Mouse (Mus musculus): ENCODE results near the gene Prss38. TPM values are rescaled to one million over a fixed set of nuclear protein-coding genes. Genes with fewer than 3 reads are reported as not detected.

The Prss38 gene
- polyA plus RNA-seq, 1 experiment from 2014 or later, result not detected

DNA sequence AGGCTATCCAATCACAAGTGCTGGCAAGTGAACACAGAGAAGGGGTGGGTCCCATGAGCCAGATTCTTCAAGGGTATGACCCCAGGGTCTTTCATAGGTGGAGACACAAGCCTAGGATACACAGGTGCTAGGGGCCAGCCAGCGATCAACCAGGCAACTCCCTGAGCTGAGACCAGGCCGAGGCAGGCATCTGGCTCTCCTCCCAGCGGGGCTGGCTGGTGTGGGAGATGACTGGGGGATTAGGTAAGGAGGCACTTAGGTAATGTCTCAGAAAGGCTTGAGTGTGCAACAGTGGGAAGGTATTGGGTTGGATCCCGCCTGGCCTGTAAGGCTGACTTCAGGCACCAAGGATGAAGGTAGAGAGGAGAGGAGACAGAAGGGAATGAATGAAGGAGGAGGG, 40.3 kb downstream of the Prss38 start:
- 85% methylated on average over 4 of the region's 4 CpGs for WGBS
- TF ChIP-seq CTCF (IDR thresholded peaks at IDR 0.05; ENCODE audit: low read depth), result no peak
- Histone ChIP-seq H3K27ac (ENCODE audit: low read depth, low read length) (no peak overlapping the region), H3K4me1 (replicated peaks; ENCODE audit: control insufficient read depth, insufficient read depth, low read length) (no peaks in the 10 kb centered on the region), H3K9me3 (ENCODE audit: control insufficient read depth) (no peaks in the 10 kb centered on the region), H3K4me3 (ENCODE audit: low read depth, low read length) (no peak overlapping the region), H3K36me3 (ENCODE audit: control insufficient read depth, insufficient read depth) (no peaks in the 10 kb centered on the region), H3K9ac (ENCODE audit: low read depth, low read length) (no peak overlapping the region), H3K4me2 (replicated peaks; ENCODE audit: low read depth) (no peak overlapping the region), H3K27me3 (replicated peaks; ENCODE audit: control insufficient read depth, insufficient read depth, low read length) (no peaks in the 10 kb centered on the region)
- ATAC-seq, result no peak

DNA sequence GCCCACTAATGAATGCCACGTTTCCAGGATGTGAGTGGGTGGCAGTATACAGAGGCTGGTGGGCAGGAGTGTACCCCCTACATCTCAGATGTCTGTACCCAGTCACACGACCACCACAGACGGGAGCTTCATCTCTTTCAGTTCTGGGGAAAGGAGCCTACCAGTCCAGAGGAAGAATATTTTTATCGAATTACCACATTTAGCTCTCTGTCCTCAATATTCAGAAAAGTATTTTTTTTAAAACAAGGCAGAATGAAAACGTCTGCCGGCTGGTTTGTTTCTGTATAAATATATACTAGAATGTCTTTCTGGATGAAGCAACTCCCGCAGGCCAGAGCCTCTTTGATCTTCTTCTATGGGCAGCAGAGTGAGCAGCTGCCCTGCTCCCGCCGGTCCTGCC, 42.5 kb downstream of the Prss38 start:
- no peak overlapping the region for H3K4me2 ChIP-seq (replicated peaks; ENCODE audit: low read depth)
- H3K4me1 ChIP-seq (replicated peaks; ENCODE audit: control insufficient read depth, insufficient read depth, low read length), result no peaks in the 10 kb centered on the region
- no peak overlapping the region for H3K4me3 ChIP-seq (ENCODE audit: low read depth, low read length)
- no peaks in the 10 kb centered on the region for H3K36me3 ChIP-seq (ENCODE audit: control insufficient read depth, insufficient read depth)
- no peak overlapping the region for H3K27ac ChIP-seq (ENCODE audit: low read depth, low read length)
- no peaks in the 10 kb centered on the region for H3K27me3 ChIP-seq (replicated peaks; ENCODE audit: control insufficient read depth, insufficient read depth, low read length)
- H3K9ac ChIP-seq (ENCODE audit: low read depth, low read length), result no peak overlapping the region
- 59% methylated on average over 9 of the region's 9 CpGs for WGBS
- no peak for TF ChIP-seq CTCF (IDR thresholded peaks at IDR 0.05; ENCODE audit: low read depth)
- H3K9me3 ChIP-seq (ENCODE audit: control insufficient read depth), result no peaks in the 10 kb centered on the region
- ATAC-seq, result no peak

DNA sequence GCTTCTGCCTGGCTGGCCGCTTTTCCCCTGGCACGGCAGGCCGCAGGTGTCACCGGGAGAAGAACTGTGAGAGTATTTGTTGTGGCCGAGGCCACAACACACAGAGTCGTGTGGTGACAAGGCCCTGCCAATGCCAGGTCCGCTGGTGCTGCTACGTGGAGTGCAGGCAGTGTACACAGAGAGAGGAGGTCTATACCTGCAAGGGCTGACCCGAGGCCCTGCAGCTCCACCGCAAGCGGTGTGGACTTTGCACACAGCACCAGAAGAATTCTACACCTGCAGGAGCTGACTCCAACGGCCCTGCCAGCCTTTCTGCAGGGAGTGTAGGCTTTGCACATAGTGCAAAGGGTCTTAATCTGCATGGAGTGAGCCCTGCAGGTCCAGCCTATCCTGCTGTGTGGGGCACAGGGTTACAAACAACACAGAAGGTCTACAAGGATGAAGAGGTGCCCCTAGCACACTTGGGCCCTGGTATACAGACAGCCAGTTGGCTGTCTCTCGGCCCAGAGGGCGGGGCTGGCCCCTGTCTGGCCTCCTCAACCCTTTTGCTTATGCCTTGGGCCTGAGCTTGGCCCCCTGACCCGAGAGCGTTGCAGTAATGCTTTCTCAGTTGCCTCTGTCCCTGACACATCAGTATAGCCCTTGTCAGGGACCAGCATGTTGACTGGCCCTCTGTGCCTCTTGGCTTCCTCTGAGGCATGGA, 44.1 kb downstream of the Prss38 start:
- Histone ChIP-seq H3K4me1 (replicated peaks; ENCODE audit: control insufficient read depth, insufficient read depth, low read length) (no peaks in the 10 kb centered on the region), H3K36me3 (ENCODE audit: control insufficient read depth, insufficient read depth) (no peaks in the 10 kb centered on the region), H3K9ac (ENCODE audit: low read depth, low read length) (no peak overlapping the region), H3K4me2 (replicated peaks; ENCODE audit: low read depth) (no peak overlapping the region), H3K9me3 (ENCODE audit: control insufficient read depth) (no peaks in the 10 kb centered on the region), H3K27ac (ENCODE audit: low read depth, low read length) (no peak overlapping the region), H3K27me3 (replicated peaks; ENCODE audit: control insufficient read depth, insufficient read depth, low read length) (no peaks in the 10 kb centered on the region), H3K4me3 (ENCODE audit: low read depth, low read length) (no peak overlapping the region)
- TF ChIP-seq CTCF (IDR thresholded peaks at IDR 0.05; ENCODE audit: low read depth), result no peak
- ATAC-seq, result peak; percentile 44; the same call in 1 of the 2 replicates
- 53% methylated on average over 16 of the region's 16 CpGs for WGBS

DNA sequence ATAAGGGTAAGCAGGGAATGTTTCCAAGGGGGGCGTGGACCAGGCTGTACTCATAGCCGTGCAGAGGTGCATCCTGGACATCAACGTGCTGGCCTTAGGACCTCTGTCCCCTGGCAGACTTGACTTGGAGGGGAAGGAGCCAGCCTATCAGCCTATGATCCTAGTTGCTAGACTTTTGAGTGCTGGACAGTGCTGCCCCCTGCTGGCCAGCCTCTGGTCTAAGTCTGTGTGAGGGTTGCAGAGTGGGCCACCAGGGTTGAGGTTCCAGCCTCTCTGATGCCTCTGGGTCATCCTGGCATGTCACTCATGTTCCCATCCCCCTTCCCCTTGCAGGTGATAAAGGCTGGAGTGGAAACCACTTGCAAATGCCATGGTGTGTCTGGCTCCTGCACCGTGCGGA, 44.9 kb downstream of the Prss38 start:
- Histone ChIP-seq H3K4me1 (replicated peaks; ENCODE audit: control insufficient read depth, insufficient read depth, low read length) (no peaks in the 10 kb centered on the region), H3K4me3 (ENCODE audit: low read depth, low read length) (no peak overlapping the region), H3K9me3 (ENCODE audit: control insufficient read depth) (no peaks in the 10 kb centered on the region), H3K9ac (ENCODE audit: low read depth, low read length) (no peak overlapping the region), H3K27ac (ENCODE audit: low read depth, low read length) (no peak overlapping the region), H3K27me3 (replicated peaks; ENCODE audit: control insufficient read depth, insufficient read depth, low read length) (no peaks in the 10 kb centered on the region), H3K36me3 (ENCODE audit: control insufficient read depth, insufficient read depth) (no peaks in the 10 kb centered on the region), H3K4me2 (replicated peaks; ENCODE audit: low read depth) (no peak overlapping the region)
- TF ChIP-seq CTCF (IDR thresholded peaks at IDR 0.05; ENCODE audit: low read depth), result peak; percentile 84
- ATAC-seq, result peak; percentile 41; the same call in 1 of the 2 replicates
- 55% methylated on average over 5 of the region's 5 CpGs for WGBS

DNA sequence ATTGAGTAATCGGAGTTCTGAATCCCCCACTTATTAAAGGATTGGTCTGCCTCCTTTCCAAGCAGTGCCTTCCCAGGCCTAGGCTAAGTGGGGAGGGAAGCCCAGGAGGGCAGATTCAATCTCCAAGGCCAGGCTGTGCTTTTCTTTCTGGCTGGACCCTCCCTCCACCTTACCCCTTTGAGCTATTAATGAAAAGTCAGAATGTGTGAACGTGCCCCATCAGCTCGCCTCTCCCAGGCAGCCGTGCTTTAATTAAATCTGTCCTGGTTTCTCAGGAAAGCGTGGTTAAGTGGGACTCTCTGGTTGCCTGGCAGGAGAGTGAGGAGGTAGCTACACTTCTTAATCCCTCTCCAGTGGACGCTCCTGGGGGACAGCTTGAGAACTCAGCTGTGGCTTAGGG, 45.8 kb downstream of the Prss38 start:
- H3K27ac ChIP-seq (ENCODE audit: low read depth, low read length), result no peak overlapping the region
- 78% methylated on average over 6 of the region's 6 CpGs for WGBS
- no peaks in the 10 kb centered on the region for H3K36me3 ChIP-seq (ENCODE audit: control insufficient read depth, insufficient read depth)
- no peak for ATAC-seq
- no peak overlapping the region for H3K4me3 ChIP-seq (ENCODE audit: low read depth, low read length)
- no peak overlapping the region for H3K9ac ChIP-seq (ENCODE audit: low read depth, low read length)
- no peaks in the 10 kb centered on the region for H3K9me3 ChIP-seq (ENCODE audit: control insufficient read depth)
- TF ChIP-seq CTCF (IDR thresholded peaks at IDR 0.05; ENCODE audit: low read depth), result no peak
- H3K4me2 ChIP-seq (replicated peaks; ENCODE audit: low read depth), result no peak overlapping the region
- H3K4me1 ChIP-seq (replicated peaks; ENCODE audit: control insufficient read depth, insufficient read depth, low read length), result no peaks in the 10 kb centered on the region
- no peaks in the 10 kb centered on the region for H3K27me3 ChIP-seq (replicated peaks; ENCODE audit: control insufficient read depth, insufficient read depth, low read length)

DNA sequence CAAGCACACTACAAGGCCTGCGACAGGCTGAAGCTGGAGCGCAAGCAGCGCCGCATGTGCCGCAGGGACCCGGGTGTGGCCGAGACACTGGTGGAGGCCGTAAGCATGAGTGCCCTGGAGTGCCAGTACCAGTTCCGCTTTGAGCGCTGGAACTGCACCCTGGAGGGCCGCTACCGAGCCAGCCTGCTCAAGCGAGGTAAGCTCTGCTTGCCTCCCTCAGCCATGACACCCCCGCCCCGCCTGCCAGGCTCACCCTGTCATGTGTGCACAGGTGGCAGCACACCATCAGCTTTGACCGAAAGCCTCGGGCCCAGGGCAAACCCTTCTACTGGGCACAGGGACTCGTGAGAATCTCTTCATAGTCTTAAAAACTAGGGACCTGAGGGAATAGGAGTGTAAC, 47.8 kb downstream of the Prss38 start:
- 82% methylated on average over 18 of the region's 18 CpGs for WGBS

More for the DNA sequence above, 47.8 kb downstream of the Prss38 start:
- no peak overlapping the region for H3K9ac ChIP-seq (ENCODE audit: low read depth, low read length)
- no peak overlapping the region for H3K4me3 ChIP-seq (ENCODE audit: low read depth, low read length)
- no peak overlapping the region for H3K4me2 ChIP-seq (replicated peaks; ENCODE audit: low read depth)
- H3K36me3 ChIP-seq (ENCODE audit: control insufficient read depth, insufficient read depth), result no peaks in the 10 kb centered on the region
- TF ChIP-seq CTCF (IDR thresholded peaks at IDR 0.05; ENCODE audit: low read depth), result no peak
- no peaks in the 10 kb centered on the region for H3K27me3 ChIP-seq (replicated peaks; ENCODE audit: control insufficient read depth, insufficient read depth, low read length)
- no peaks in the 10 kb centered on the region for H3K4me1 ChIP-seq (replicated peaks; ENCODE audit: control insufficient read depth, insufficient read depth, low read length)
- no peak overlapping the region for H3K27ac ChIP-seq (ENCODE audit: low read depth, low read length)
- no peaks in the 10 kb centered on the region for H3K9me3 ChIP-seq (ENCODE audit: control insufficient read depth)
- ATAC-seq, result no peak
